Mouse (Mus musculus): ENCODE results near the gene Grm5. TPM values are rescaled to one million over a fixed set of nuclear protein-coding genes. Genes with fewer than 3 reads are reported as not detected.

Gene Grm5
- polyA plus RNA-seq, 2 experiments: under 0.01 TPM; not detected in 1

GRCm38 (mm10) chr7:87975041-87975440 lies 391.1 kb downstream of the Grm5 start:
- no peaks in the 10 kb centered on the region for H3K27me3 ChIP-seq (ENCODE audit: control insufficient read depth, insufficient read depth, low read length)
- ATAC-seq (ENCODE audit: insufficient read depth) (no peak), DNase-seq (ENCODE audit: low read depth in 3 of 3, low spot score in 3 of 3) (no peak)
- H3K4me3 ChIP-seq (ENCODE audit: insufficient read depth in 1 of 2, low read depth in 2 of 2, low read length in 2 of 2): no peak overlapping the region
- no peaks in the 10 kb centered on the region for H3K36me3 ChIP-seq (replicated peaks; ENCODE audit: control insufficient read depth, insufficient read depth, low read depth)
- no peak overlapping the region for H3K27ac ChIP-seq
- H3K4me1 ChIP-seq (replicated peaks; ENCODE audit: control insufficient read depth in 2 of 2, insufficient read depth in 2 of 2, low read length in 1 of 2): no peaks in the 10 kb centered on the region
- H3K9me3 ChIP-seq (ENCODE audit: control insufficient read depth, low read length): no peaks in the 10 kb centered on the region
- WGBS (ENCODE audit: insufficient replicate concordance): 50% methylated on average over 8 of the region's 8 CpGs
- no peak overlapping the region for H3K9ac ChIP-seq (replicated peaks)
- no peak overlapping the region for H3K4me2 ChIP-seq (ENCODE audit: low read depth)
- no peak for TF ChIP-seq EP300 (IDR thresholded peaks at IDR 0.05; ENCODE audit: low read depth)
- TF ChIP-seq CTCF (IDR thresholded peaks at IDR 0.05; ENCODE audit: low read depth): no peak

GRCm38 (mm10) chr7:87983494-87983893 lies 399.5 kb downstream of the Grm5 start:
- no peaks in the 10 kb centered on the region for H3K36me3 ChIP-seq (replicated peaks; ENCODE audit: control insufficient read depth, insufficient read depth, low read depth)
- H3K27ac ChIP-seq: no peak overlapping the region
- H3K27me3 ChIP-seq (ENCODE audit: control insufficient read depth, insufficient read depth, low read length): no peaks in the 10 kb centered on the region
- no peak overlapping the region for H3K4me2 ChIP-seq (ENCODE audit: low read depth)
- WGBS (ENCODE audit: insufficient replicate concordance): 53% methylated on average over 2 of the region's 2 CpGs
- DNase-seq (ENCODE audit: low read depth in 3 of 3, low spot score in 3 of 3): no peak
- no peaks in the 10 kb centered on the region for H3K4me1 ChIP-seq (replicated peaks; ENCODE audit: control insufficient read depth in 2 of 2, insufficient read depth in 2 of 2, low read length in 1 of 2)
- H3K9me3 ChIP-seq (ENCODE audit: control insufficient read depth, low read length): no peaks in the 10 kb centered on the region
- ATAC-seq (ENCODE audit: insufficient read depth): no peak
- no peak for TF ChIP-seq EP300 (IDR thresholded peaks at IDR 0.05; ENCODE audit: low read depth)
- H3K4me3 ChIP-seq (ENCODE audit: insufficient read depth in 1 of 2, low read depth in 2 of 2, low read length in 2 of 2): no peak overlapping the region
- H3K9ac ChIP-seq (replicated peaks): no peak overlapping the region

- TF ChIP-seq CTCF (IDR thresholded peaks at IDR 0.05; ENCODE audit: low read depth) (no peak), EP300 (IDR thresholded peaks at IDR 0.05; ENCODE audit: low read depth) (no peak)
- ATAC-seq (ENCODE audit: insufficient read depth): no peak
- H3K4me2 ChIP-seq (ENCODE audit: low read depth): no peak overlapping the region
- no peaks in the 10 kb centered on the region for H3K4me1 ChIP-seq (replicated peaks; ENCODE audit: control insufficient read depth in 2 of 2, insufficient read depth in 2 of 2, low read length in 1 of 2)
- no peak for DNase-seq (ENCODE audit: low read depth in 3 of 3, low spot score in 3 of 3)
- no peaks in the 10 kb centered on the region for H3K36me3 ChIP-seq (replicated peaks; ENCODE audit: control insufficient read depth, insufficient read depth, low read depth)
- no peak overlapping the region for H3K27ac ChIP-seq
- H3K9ac ChIP-seq (replicated peaks): no peak overlapping the region
- no peaks in the 10 kb centered on the region for H3K27me3 ChIP-seq (ENCODE audit: control insufficient read depth, insufficient read depth, low read length)
- H3K4me3 ChIP-seq (ENCODE audit: insufficient read depth in 1 of 2, low read depth in 2 of 2, low read length in 2 of 2): no peak overlapping the region
- 43% methylated on average over 3 of the region's 3 CpGs for WGBS (ENCODE audit: insufficient replicate concordance)
- H3K9me3 ChIP-seq (ENCODE audit: control insufficient read depth, low read length): no peaks in the 10 kb centered on the region
Measured at GRCm38 (mm10) chr7:88014451-88014850, 430.5 kb downstream of the Grm5 start.

- WGBS (ENCODE audit: insufficient replicate concordance): 47% methylated on average over 3 of the region's 3 CpGs
- Histone ChIP-seq H3K4me2 (ENCODE audit: low read depth) (no peak overlapping the region), H3K4me3 (ENCODE audit: insufficient read depth in 1 of 2, low read depth in 2 of 2, low read length in 2 of 2) (no peak overlapping the region), H3K9me3 (ENCODE audit: control insufficient read depth, low read length) (no peaks in the 10 kb centered on the region), H3K27me3 (ENCODE audit: control insufficient read depth, insufficient read depth, low read length) (no peaks in the 10 kb centered on the region), H3K27ac (no peak overlapping the region), H3K36me3 (replicated peaks; ENCODE audit: control insufficient read depth, insufficient read depth, low read depth) (no peaks in the 10 kb centered on the region), H3K9ac (replicated peaks) (no peak overlapping the region), H3K4me1 (replicated peaks; ENCODE audit: control insufficient read depth in 2 of 2, insufficient read depth in 2 of 2, low read length in 1 of 2) (no peaks in the 10 kb centered on the region)
- no peak for DNase-seq (ENCODE audit: low read depth in 3 of 3, low spot score in 3 of 3)
- TF ChIP-seq CTCF (IDR thresholded peaks at IDR 0.05; ENCODE audit: low read depth) (no peak), EP300 (IDR thresholded peaks at IDR 0.05; ENCODE audit: low read depth) (no peak)
- ATAC-seq (ENCODE audit: insufficient read depth): no peak
Measured at GRCm38 (mm10) chr7:88027411-88028132, 443.6 kb downstream of the Grm5 start.

GRCm38 (mm10) chr7:88047366-88047765 lies 463.4 kb downstream of the Grm5 start:
- no peaks in the 10 kb centered on the region for H3K9me3 ChIP-seq (ENCODE audit: control insufficient read depth, low read length)
- H3K4me3 ChIP-seq (ENCODE audit: insufficient read depth in 1 of 2, low read depth in 2 of 2, low read length in 2 of 2): no peak overlapping the region
- H3K4me1 ChIP-seq (replicated peaks; ENCODE audit: control insufficient read depth in 2 of 2, insufficient read depth in 2 of 2, low read length in 1 of 2): no peaks in the 10 kb centered on the region
- ATAC-seq (ENCODE audit: insufficient read depth) (no peak), DNase-seq (ENCODE audit: low read depth in 3 of 3, low spot score in 3 of 3) (no peak)
- no peak overlapping the region for H3K9ac ChIP-seq (replicated peaks)
- no peak overlapping the region for H3K4me2 ChIP-seq (ENCODE audit: low read depth)
- no peaks in the 10 kb centered on the region for H3K27me3 ChIP-seq (ENCODE audit: control insufficient read depth, insufficient read depth, low read length)
- no peak for TF ChIP-seq EP300 (IDR thresholded peaks at IDR 0.05; ENCODE audit: low read depth)
- no peak for TF ChIP-seq CTCF (IDR thresholded peaks at IDR 0.05; ENCODE audit: low read depth)
- H3K36me3 ChIP-seq (replicated peaks; ENCODE audit: control insufficient read depth, insufficient read depth, low read depth): no peaks in the 10 kb centered on the region
- H3K27ac ChIP-seq: no peak overlapping the region
